Mouse (Mus musculus): ENCODE data around the gene Gm527.

DNA sequence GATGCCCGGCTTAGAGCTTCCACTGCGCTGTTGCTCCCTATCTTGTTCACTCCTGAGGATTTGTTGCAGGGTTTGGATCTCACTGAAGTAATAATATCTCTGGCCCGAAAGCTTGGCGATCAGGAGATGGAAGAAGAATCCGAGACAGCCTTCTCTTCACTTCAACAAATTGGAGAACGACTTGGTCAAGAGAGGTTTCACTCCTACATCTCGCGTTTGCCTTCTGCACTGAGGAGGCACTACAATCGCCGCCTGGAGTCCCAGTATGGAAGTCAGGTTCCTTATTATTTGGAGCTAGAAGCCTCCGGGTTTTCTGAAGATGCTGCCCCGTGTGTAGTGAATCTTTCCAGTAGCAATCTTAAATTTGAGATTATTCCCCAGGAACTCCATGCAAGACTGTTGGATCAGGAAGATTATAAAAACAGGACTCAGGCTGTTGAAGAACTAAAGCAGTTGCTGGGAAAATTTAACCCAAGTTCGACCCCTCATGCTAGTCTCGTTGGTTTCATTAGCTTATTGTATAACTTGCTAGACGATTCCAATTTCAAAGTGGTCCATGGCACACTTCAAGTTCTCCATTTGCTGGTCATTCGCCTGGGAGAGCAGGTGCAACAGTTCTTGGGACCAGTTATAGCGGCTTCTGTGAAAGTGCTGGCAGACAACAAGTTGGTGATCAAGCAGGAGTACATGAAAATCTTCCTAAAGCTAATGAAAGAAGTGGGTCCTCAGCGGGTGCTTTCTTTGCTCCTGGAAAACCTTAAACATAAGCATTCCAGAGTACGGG lies 49.1 kb downstream of the Gm527 start:
- TF ChIP-seq GATA1 (IDR thresholded peaks at IDR 0.05; ENCODE audit: borderline replicate concordance, low read length), result no peak
- no peak for TF ChIP-seq FLI1 (IDR thresholded peaks at IDR 0.05; ENCODE audit: low read length)

Measured in megakaryocyte, embryonic 14.5 days (primary cell).